Mouse (Mus musculus): Measurements from ENCODE around the gene Sac3d1.
A peak's percentile ranks its signal among the peaks of the same experiment; 100 is the strongest.
"Not testable (repeated sequence)": the region's sequence is repeated elsewhere in the genome, so short reads cannot be mapped to it uniquely, and the experiment has no call there.

Sac3d1 gene

GRCm38 (mm10) chr19:6117986-6118676 is at the start of gene Sac3d1:
Sac3d1 (minus strand) TSS chr19:6118650.
- DNase-seq (ENCODE audit: inconsistent ontology term) = peak; percentile 94

DNA sequence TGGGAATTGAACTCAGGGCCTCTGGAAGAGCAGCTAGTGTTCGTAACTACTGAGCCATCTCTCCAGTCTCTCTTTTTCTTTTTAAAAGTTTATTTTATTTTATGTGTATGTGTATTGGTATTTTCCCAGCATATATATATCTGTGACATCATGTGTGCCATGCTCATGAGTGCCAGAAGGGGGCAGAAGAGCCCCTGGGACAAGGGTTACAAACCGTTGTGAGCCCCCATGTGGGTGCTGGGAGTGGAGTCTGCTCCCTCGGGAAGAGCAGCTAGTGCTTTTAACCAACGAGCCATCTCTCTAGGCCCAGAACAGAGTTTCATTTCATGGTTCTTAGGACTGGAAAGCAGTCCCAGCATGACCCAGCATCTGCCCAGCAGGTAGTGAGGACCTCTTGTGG is 48.3 kb upstream of the Sac3d1 start:
- DNase-seq (ENCODE audit: inconsistent ontology term) = no peak

DNA sequence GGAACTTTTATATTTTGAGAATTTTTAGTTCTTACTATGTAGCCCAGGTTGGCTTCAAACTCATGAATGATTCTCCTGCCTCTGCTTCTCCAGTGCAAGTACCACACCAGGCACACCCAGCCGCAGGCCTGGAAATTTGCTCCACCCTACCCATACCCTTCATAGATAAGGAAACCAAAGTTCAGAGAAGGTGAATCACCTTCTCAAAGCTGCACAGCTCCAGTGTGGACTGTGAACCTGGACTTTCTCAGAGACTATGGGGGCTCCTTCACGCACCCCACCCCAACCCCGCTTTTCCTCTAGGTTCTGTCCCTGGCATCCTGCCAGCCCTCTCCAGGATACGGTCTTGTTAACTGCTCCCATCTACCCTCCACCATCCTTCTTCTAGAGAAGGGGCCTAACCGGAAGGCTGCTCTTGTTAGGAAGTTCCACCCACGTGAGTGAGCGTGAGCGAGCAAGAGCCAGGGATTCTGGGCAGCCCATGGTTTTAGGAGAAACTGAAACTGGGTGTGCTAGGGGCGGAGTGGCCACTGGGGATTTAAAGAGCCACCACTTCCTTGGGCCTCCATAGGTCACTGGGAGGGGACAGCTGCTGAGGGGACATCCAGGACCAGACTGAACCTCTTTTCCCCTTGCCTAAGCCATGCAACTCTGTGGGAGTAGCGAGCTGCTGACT is 45.6 kb upstream of the Sac3d1 start:
- no peak for DNase-seq (ENCODE audit: inconsistent ontology term)

DNA sequence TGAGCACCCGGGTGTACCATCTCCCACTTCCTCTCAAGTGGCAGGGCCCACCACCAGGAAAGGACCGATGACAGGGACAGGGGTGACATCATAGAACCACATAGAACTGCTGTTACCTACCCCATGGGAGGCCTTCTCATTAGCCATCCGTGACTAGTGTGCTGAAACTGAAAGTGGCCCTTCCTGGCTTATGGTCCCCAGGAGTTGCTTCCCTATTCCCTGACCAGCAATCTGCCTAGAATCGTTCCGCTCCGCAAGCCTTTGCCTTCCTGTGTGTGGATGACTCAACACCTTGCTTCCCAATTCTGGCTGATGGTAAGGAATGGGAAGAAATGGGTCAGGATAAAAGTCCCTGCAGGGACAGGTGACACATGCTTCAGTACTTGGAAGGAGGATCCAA is 38.8 kb upstream of the Sac3d1 start:
- peak; percentile 48 for DNase-seq (ENCODE audit: inconsistent ontology term)

DNA sequence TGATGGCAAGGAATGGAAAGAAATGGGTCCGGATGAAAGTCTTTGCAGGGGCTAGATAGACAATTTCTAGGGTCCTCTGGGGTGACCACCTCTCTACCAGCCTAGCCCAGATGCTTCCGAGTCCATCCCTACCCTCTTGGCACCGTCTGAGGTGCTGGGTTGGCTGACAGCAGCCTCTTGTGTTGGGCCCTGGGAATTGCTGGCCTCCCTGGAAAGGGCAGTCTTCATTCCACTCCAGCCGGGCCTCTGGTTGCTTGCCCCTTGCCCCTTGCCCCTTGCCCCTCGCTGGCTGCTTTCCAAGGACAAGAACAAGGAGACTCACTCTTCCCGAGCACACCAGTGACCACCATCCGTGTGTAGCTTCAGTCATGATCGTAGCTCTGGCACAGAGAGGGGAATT is 37.9 kb upstream of the Sac3d1 start:
- DNase-seq (ENCODE audit: inconsistent ontology term) = no peak

- DNase-seq (ENCODE audit: inconsistent ontology term) = no peak
Measured at GRCm38 (mm10) chr19:6155174-6155573, 36.7 kb upstream of the Sac3d1 start.

GRCm38 (mm10) chr19:6144842-6145241 is 26.4 kb upstream of the Sac3d1 start:
- no peak for DNase-seq (ENCODE audit: inconsistent ontology term)

DNA sequence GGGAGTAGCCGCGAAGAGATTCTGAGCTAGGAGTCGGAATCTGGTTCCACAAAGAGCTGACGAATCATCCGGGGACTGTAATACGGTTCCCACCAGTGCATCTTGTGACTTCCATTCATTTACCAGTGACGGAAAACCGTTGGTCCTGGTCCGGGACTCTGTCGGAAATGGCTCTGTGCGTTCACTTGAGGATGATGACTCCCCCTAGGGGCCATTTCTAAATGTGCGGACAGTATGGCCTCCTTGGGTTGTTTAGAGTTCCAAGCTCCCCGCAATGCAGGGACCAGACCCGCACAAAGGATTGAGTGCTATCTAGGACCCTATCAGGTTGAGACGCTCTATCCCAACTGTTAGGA is 22.9 kb upstream of the Sac3d1 start, which contains the start of gene Arl2:
TSS of gene Arl2 (minus strand) at position 155 of the 356 bp plus-strand sequence.
- DNase-seq (ENCODE audit: inconsistent ontology term) = peak; percentile 92

DNA sequence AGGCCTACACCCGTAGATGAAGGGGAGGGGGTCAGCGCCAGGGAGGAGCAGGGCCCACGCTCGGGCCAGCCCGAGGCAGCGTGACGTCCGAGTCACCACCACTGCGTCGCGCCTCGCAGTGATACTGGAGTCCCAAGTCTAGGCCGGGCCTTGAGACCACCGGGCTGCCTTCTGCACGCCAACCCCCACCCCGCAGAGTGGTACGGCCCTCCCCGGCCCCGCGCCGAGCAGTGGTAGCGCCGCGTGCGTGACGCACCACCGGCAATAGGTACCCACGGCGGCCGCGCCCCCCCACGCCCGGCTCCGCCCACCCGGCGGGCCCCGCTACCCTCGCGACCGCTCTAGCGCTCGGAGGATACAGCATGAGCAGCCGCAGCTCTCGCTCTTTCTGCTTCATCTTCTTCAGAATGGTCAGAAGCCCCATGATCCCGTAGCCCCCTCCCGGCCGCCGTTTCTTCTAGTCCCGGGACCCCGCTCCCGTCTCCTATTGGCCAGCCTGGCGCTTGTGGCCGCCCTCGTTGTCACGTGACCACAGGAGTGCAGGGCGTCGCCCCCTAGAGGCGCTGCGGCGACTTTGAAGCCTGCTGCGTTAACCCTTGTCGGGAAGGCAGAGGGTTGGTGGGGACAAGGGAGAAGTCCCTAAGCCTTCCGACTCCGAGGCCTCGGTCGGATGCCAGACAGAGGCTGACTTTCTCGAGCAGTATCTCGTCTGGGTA is 22.4 kb upstream of the Sac3d1 start, which contains the start of gene Batf2:
TSS of gene Batf2 (plus strand) at position 306 of the 716 bp plus-strand sequence.
- peak; percentile 98 for DNase-seq (ENCODE audit: inconsistent ontology term)

DNA sequence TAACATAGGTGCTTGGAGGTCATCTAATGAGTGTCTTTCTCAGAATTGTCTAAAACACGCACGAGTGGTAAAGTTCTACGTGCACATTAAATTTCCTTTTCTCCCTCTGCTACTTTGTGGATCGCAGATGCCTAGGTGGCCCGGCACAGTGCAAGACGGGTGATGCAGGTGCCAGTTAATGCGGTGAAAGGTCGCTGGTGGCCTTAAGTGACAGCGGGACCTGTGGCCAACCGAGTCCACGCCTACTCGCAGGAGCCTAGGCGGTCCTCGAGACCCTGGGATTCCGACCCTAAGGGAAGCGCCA is 21.9 kb upstream of the Sac3d1 start:
- no peak for DNase-seq (ENCODE audit: inconsistent ontology term)

DNA sequence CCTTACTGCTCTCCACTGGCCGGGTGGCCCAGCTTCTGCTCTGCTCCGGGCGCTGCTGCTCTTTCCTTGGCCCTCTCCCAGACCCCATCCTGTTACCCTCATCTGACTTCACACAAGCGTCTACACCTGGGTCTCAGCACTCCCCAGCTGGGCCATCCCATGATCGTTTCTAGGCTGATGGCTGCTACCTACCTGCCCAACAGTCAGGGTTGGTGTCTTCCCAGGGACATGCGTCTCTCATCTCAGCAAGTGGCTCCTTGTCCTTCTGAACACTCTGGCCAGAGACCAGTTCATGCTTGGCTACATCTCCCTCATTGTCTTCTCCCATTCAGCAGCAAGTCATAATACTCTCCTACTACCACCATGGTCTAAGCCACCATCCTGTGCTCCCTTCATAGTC is 21.3 kb upstream of the Sac3d1 start:
- DNase-seq (ENCODE audit: inconsistent ontology term) = no peak

DNA sequence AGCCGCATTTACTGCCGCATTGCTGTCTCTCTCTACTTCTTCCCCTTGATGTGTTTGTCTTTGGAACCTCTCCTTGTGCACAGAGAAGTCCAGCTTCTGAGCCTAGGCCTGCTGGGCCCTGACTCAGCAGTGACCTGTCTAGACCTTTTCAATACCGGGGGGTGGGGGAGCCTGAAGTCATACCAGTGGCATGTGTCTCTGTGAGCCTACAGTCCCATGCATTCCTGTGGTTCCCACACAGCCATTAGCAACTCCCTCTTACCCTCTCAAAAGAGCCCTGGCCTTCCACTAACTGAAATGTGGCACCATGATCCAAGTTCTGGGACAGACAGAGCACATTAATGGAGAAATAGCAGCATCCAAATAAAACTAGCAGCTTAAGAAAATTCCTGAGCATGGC is 17.9 kb upstream of the Sac3d1 start:
- peak; percentile 98 for DNase-seq (ENCODE audit: inconsistent ontology term)

DNA sequence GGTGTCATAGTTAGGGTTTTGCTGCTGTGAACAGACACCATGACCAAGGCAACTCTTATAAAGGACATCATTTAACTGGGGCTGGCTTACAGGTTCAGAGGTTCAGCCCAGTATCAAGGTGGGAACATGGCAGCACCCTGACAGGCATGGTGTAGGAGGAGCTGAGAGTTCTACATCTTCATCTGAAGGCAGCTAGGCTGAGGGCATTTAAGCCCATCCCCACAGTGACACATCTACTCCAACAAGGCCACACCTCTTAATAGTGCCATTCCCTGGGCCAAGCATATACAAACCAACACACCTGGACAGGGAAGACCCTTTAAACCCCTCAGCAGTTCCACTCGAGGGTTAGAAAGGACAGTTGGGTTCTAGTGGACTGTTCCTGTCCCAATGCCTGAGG is 14.7 kb upstream of the Sac3d1 start:
- not testable (repeated sequence) for DNase-seq (ENCODE audit: inconsistent ontology term)

DNA sequence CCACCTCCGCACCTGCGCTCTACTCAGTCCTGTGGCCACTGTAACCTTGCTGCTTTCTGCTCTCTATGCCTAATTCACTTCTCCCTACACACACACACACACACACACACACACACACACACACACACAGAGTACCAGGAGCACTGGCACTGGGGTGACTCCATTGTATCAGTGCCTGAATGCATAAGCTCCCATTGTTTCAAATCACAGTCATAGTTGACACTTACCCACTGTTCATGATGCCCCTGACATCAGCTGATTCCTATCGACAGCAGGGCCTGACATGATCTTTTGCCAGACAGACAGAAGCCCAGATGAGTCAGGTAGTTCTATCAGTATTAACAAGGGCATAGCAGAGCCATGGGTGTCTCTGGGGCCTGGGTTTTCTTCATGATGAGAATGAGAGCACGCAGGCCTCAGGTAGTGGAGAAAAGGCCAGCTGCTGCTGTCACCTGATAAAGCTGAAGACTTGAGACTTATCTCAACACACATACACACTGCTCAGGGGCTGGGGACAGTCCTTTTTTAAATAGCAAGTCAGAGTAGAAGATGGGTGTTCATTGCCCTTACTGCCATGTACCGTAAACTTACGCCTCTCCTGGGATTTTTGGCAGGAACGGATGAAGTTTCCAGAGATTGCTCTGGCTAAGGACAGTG is 13.8 kb upstream of the Sac3d1 start:
- no peak for DNase-seq (ENCODE audit: inconsistent ontology term)

GRCm38 (mm10) chr19:6130414-6131128 is 12.1 kb upstream of the Sac3d1 start:
- not testable (repeated sequence) for DNase-seq (ENCODE audit: inconsistent ontology term)

DNA sequence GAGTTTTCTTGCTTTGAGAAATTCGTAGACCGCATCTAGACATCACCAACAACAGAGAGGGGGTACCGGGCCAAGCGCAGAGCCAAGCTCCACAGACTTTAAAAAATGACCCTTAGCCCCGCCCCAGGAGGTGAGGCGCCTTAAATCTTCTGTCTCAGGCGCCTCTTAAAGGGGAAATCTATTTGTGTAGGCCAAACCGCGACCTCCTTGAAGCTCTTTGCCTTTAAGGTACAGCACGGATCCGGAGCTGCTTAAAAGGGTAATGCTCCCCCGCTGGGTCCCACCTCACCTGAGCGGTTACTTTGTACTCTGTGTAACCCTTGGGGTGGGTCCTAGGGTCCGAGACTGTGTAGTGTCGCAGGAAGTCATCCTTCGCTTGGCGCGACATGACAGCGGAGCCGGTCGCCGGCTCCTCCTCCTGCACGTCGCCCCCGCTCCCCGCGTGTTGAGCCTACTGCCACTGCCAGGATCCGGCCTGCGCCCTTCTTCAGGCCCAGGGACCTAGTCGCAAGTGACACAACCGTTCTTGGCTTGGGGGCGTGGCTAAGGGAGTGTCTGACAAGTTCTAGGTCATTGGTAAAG is 9.4 kb upstream of the Sac3d1 start, which contains the start of gene Snx15:
TSS of gene Snx15 (minus strand) at position 545 of the 582 bp plus-strand sequence.
- DNase-seq (ENCODE audit: inconsistent ontology term) = peak; percentile 96

GRCm38 (mm10) chr19:6126789-6127580 is 8.5 kb upstream of the Sac3d1 start:
- DNase-seq (ENCODE audit: inconsistent ontology term) = no peak

DNA sequence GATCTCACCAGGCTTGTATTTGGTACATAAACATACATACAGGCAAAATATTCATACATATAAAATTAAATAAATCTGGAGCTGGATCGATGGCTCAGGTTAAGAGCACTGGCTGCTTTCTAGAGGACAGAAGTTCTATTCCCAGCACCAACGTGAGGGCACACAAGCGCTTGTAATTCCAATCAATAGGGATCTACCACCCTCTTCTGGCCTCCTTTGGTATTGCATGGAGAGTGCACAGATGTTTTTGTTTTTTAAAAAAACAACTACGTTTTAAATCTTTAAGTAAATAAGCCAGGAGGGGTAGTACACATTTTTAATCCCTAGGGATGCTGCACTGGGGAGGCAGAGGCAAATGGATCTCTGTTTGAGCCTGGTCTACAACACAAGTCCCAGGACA is 7.8 kb upstream of the Sac3d1 start:
- DNase-seq (ENCODE audit: inconsistent ontology term) = no peak

DNA sequence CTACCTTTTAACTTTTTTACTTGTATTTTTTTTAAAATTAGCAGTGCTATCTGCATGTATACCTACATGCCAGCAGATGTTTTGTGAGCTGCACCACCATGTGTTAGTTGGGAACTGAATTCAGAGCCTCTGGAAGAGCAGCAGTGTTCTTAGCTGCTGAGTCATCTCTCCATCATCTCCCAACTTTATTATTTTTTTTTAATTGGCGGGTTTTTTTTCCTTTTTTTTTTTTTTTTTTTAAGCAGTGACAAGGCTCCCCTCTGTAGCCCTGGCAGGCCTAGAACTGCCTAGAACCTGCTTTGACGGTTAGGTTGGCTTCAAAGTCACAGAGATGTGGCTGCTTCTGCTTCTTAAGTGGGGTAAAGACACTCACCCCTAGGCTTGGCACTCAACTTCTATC is 6.4 kb upstream of the Sac3d1 start:
- no peak for DNase-seq (ENCODE audit: inconsistent ontology term)

DNA sequence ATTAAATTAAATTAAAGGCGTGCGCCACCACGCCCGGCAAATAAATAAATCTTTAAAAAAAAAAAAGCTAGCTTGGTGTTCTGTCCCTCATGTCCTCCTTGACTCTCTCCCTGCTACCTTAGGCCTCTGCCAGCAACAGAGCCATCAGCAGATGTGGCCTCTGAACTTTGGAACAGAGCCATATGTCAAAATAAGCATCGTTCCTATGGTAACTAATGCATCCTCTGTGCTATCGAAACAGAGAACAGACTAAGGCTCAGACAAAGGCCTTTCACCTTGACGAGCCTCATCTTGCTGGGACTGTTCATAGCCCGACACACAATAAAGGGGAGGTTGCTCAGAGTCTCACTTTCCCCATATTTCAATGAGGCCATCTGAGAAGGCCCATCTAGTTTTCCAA is 4.9 kb upstream of the Sac3d1 start:
- DNase-seq (ENCODE audit: inconsistent ontology term) = no peak
